Mouse (Mus musculus) heart, postnatal 0 days (tissue): Measurements from ENCODE around the gene Osbp2.

Experiments
- CTCF ChIP-seq: IDR thresholded peaks from 2 replicates; pipeline ENCODE4 v1.5.1; 2016; ENCODE audit warnings: antibody characterized with exemption, control low read depth, low read depth
- EP300 ChIP-seq: IDR thresholded peaks from 2 replicates; pipeline ENCODE4 v1.6.1; 2016; ENCODE audit warnings: antibody characterized with exemption, low read depth

DNA sequence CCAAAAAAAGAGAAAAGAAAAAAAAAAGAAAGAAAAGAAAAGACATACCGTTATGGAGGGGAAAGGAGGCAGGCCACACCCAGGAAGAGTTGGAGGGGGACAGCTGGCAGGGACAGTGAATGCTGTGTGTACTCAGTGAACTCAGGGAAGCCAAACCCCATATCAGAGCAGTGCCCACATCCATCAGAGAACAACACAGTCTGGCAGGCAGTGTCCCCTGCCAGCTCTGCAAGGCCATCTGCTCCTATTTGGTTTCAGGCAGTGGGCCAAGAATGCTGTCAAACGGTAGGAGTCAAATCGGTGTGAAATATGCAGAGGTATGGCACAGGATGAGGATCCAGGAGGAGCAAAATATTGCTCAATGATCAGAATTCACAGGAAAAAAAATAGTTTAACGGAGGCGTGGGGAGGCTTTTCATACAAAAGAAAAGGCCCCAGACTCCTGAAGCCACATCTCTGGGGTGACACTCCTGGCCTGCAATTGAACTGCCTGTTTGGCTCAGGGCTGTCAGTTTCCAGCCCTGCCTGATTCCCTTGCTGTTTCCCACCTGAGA, 10.1 kb downstream of the Osbp2 start:
- TF ChIP-seq CTCF = no peak
- TF ChIP-seq EP300 = no peak
